Mouse (Mus musculus): ENCODE measurements around the gene Raver2. TPM values are rescaled to one million over a fixed set of nuclear protein-coding genes. Genes with fewer than 3 reads are reported as not detected.
"Not testable (repeated sequence)": the region's sequence is repeated elsewhere in the genome, so short reads cannot be mapped to it uniquely, and the experiment has no call there.

Gene Raver2
- total and polyA plus RNA-seq, 3 experiments = 0.04 TPM; not detected in 2

DNA sequence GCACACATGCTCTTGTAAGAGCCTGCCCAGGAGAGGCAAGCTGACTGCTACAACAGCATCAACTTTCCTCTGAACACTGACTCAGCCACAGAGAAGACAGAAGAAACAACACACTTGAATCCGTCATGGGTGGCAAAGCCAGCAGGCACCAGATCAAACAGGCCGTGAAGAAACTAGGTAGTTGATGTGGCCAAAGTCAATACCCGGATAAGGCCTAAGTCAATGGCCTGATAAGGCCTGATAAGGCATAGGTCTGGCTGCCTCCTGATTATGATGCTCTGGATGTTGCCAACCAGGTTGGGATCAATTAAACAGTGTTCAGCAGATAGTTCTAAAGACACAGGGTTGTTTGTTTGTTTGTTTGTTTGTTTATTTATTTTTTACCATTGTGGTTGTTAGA is 17.3 kb downstream of the Raver2 start:
- no peak for DNase-seq (ENCODE audit: extremely low read depth)
- H3K27ac ChIP-seq (ENCODE audit: insufficient read depth, low read depth) = no peak overlapping the region
- H3K4me3 ChIP-seq (replicated peaks in 1 of 3; ENCODE audit: low read depth in 2 of 3, low read length in 2 of 3, poor library complexity in 1 of 3) = no peak overlapping the region
- no peaks in the 10 kb centered on the region for H3K9me3 ChIP-seq (replicated peaks; ENCODE audit: low read length)
- in situ Hi-C loops (cut with MboI; ENCODE audit: low pct_ligation_motif_present, low pct_unique_long_range_greater_than_20kb, low sequenced_read_pairs) = no loop called here
- no peaks in the 10 kb centered on the region for H3K27me3 ChIP-seq (replicated peaks)
- H3K4me1 ChIP-seq (ENCODE audit: control insufficient read depth in 1 of 2, insufficient read depth in 2 of 2) = no peaks in the 10 kb centered on the region
- no peak overlapping the region for H3K9ac ChIP-seq (ENCODE audit: insufficient read depth, low read depth)
- TF ChIP-seq SIN3A (IDR thresholded peaks at IDR 0.05; ENCODE audit: low read length) = no peak
- H3K36me3 ChIP-seq (replicated peaks in 1 of 2; ENCODE audit: control insufficient read depth in 1 of 2, insufficient read depth in 1 of 2, low read length in 1 of 2) = no peaks in the 10 kb centered on the region
- H3K4me2 ChIP-seq (ENCODE audit: insufficient read depth, low read depth, poor library complexity, severe bottlenecking) = no peak overlapping the region
- dilution Hi-C loops (cut with MboI; ENCODE audit: extremely low pct_ligation_motif_present, extremely low pct_unique_long_range_greater_than_20kb, low sequenced_read_pairs) = no loop called here
- no peaks in the 10 kb centered on the region for H3K79me2 ChIP-seq (replicated peaks; ENCODE audit: control insufficient read depth, extremely low read depth, insufficient read depth, poor library complexity, severe bottlenecking)

DNA sequence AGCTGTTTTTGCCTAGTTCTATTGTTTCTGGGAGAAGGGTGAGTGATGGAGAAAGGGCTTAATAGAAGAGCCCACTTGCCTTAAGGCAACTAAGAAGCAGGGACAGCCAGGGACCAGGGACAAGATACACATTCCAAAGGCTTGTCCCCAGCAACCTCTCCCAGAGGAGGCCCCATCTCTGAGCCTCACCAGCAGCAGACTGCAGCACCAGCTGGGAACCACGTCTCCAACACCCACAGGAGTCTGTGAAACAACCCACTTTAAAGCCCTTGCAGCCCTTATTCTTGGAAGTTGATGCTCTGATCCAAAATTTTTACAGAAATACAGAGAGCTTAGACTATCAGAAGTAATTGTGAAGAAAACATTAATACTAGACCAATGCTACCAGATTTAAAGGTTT is 18.9 kb downstream of the Raver2 start:
- H3K27me3 ChIP-seq (replicated peaks) = no peaks in the 10 kb centered on the region
- in situ Hi-C loops (cut with MboI; ENCODE audit: low pct_ligation_motif_present, low pct_unique_long_range_greater_than_20kb, low sequenced_read_pairs) = no loop called here
- no peaks in the 10 kb centered on the region for H3K36me3 ChIP-seq (replicated peaks in 1 of 2; ENCODE audit: control insufficient read depth in 1 of 2, insufficient read depth in 1 of 2, low read length in 1 of 2)
- no peak overlapping the region for H3K4me3 ChIP-seq (replicated peaks in 1 of 3; ENCODE audit: low read depth in 2 of 3, low read length in 2 of 3, poor library complexity in 1 of 3)
- no peak overlapping the region for H3K27ac ChIP-seq (ENCODE audit: insufficient read depth, low read depth)
- no peaks in the 10 kb centered on the region for H3K9me3 ChIP-seq (replicated peaks; ENCODE audit: low read length)
- no peak overlapping the region for H3K4me2 ChIP-seq (ENCODE audit: insufficient read depth, low read depth, poor library complexity, severe bottlenecking)
- TF ChIP-seq POLR2A (IDR thresholded peaks at IDR 0.05; ENCODE audit: low read depth, low read length) (no peak), ZKSCAN1 (IDR thresholded peaks at IDR 0.05; ENCODE audit: borderline replicate concordance, low read depth, low read length) (no peak), MYC (IDR thresholded peaks at IDR 0.05; ENCODE audit: low read depth, low read length) (no peak), RAD21 (IDR thresholded peaks at IDR 0.05; ENCODE audit: low read depth, low read length) (no peak), SIN3A (IDR thresholded peaks at IDR 0.05; ENCODE audit: low read length) (no peak), RCOR1 (conservative IDR thresholded peaks at IDR 0.05; ENCODE audit: low read depth, low read length) (no peak), CTCF (conservative IDR thresholded peaks at IDR 0.05 in 1 of 2, IDR thresholded peaks at IDR 0.05 in 1 of 2; ENCODE audit: low read depth in 2 of 2, low read length in 2 of 2) (no peak), TBP (conservative IDR thresholded peaks at IDR 0.05; ENCODE audit: low read depth, low read length) (no peak), JUND (conservative IDR thresholded peaks at IDR 0.05; ENCODE audit: low read depth, low read length) (no peak), NELFE (IDR thresholded peaks at IDR 0.05; ENCODE audit: low read depth, low read length) (no peak), CHD2 (IDR thresholded peaks at IDR 0.05; ENCODE audit: low read length) (no peak), EP300 (IDR thresholded peaks at IDR 0.05; ENCODE audit: low read length) (no peak)
- H3K9ac ChIP-seq (ENCODE audit: insufficient read depth, low read depth) = no peak overlapping the region
- H3K79me2 ChIP-seq (replicated peaks; ENCODE audit: control insufficient read depth, extremely low read depth, insufficient read depth, poor library complexity, severe bottlenecking) = no peaks in the 10 kb centered on the region
- no peaks in the 10 kb centered on the region for H3K4me1 ChIP-seq (ENCODE audit: control insufficient read depth in 1 of 2, insufficient read depth in 2 of 2)
- dilution Hi-C loops (cut with MboI; ENCODE audit: extremely low pct_ligation_motif_present, extremely low pct_unique_long_range_greater_than_20kb, low sequenced_read_pairs) = no loop called here
- no peak for DNase-seq (ENCODE audit: extremely low read depth)

DNA sequence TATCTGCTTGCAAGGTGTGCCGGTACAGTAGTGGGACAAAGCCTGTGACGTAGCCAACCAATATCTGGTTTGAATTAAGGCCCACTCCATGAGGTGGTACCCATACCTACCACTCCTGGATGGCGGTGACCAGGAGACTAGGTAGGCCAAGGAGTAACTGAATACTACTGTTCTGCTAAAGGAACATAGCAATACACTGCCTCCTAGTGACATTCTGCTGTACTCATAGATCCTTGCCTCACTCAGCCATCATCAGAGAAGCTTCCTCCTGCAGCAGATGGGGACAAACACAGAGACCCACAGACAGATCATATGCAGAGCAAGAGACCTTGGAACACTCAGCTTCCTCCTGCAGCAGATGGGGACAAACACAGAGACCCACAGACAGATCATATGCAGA is 21.8 kb downstream of the Raver2 start:
- H3K79me2 ChIP-seq (replicated peaks; ENCODE audit: control insufficient read depth, extremely low read depth, insufficient read depth, poor library complexity, severe bottlenecking); H3K9ac ChIP-seq (ENCODE audit: insufficient read depth, low read depth); H3K4me1 ChIP-seq (ENCODE audit: control insufficient read depth in 1 of 2, insufficient read depth in 2 of 2); dilution Hi-C loops (cut with MboI; ENCODE audit: extremely low pct_ligation_motif_present, extremely low pct_unique_long_range_greater_than_20kb, low sequenced_read_pairs); H3K9me3 ChIP-seq (replicated peaks; ENCODE audit: low read length); DNase-seq (ENCODE audit: extremely low read depth); H3K36me3 ChIP-seq (replicated peaks in 1 of 2; ENCODE audit: control insufficient read depth in 1 of 2, insufficient read depth in 1 of 2, low read length in 1 of 2); in situ Hi-C loops (cut with MboI; ENCODE audit: low pct_ligation_motif_present, low pct_unique_long_range_greater_than_20kb, low sequenced_read_pairs); H3K27me3 ChIP-seq (replicated peaks); H3K4me2 ChIP-seq (ENCODE audit: insufficient read depth, low read depth, poor library complexity, severe bottlenecking); H3K4me3 ChIP-seq (replicated peaks in 1 of 3; ENCODE audit: low read depth in 2 of 3, low read length in 2 of 3, poor library complexity in 1 of 3); H3K27ac ChIP-seq (ENCODE audit: insufficient read depth, low read depth): not testable (repeated sequence)
- TF ChIP-seq SMC3 (IDR thresholded peaks at IDR 0.05; ENCODE audit: low read depth, low read length) (peak; percentile 20), RAD21 (IDR thresholded peaks at IDR 0.05; ENCODE audit: low read depth, low read length) (peak; percentile 15; the same call in 1 of the 2 replicates), CTCF (conservative IDR thresholded peaks at IDR 0.05 in 1 of 2, IDR thresholded peaks at IDR 0.05 in 1 of 2; ENCODE audit: low read depth in 2 of 2, low read length in 2 of 2) (peak in 1 of 2 experiments; percentile 31; a peak in 2 of 4 replicates)
